Mouse (Mus musculus) MEL (cell line): Measurements from ENCODE around the gene Vmn1r16. TPM values are rescaled to one million over a fixed set of nuclear protein-coding genes. Genes with fewer than 3 reads are reported as not detected.

Source experiments
- DNase-seq: peaks from one replicate; pipeline ENCODE4 v3.0.0; 2011; ENCODE audit warnings: low read depth, low spot score
- H3K27ac ChIP-seq: 2 replicates; pipeline ENCODE4 v1.5.1; 2012; ENCODE audit warnings: low read depth, mild to moderate bottlenecking, control low read depth, low read length, moderate library complexity; ENCODE audit not compliant: control insufficient read depth
- H3K27me3 ChIP-seq, 2 experiments: fragments of 150-350 bp in 1 of 2; sonication (generic) in 1 of 2; 2 replicates each; pipeline ENCODE4 v1.6.1; 2012; ENCODE audit warnings: low read length in 2 of 2, mild to moderate bottlenecking in 2 of 2, improper control_type of control experiment in 1 of 2, moderate library complexity in 1 of 2; ENCODE audit not compliant: insufficient read depth in 2 of 2, control insufficient read depth in 1 of 2
- H3K36me3 ChIP-seq, 2 experiments: 2 replicates each; pipeline ENCODE4 v1.6.1; 2012 to 2014; ENCODE audit warnings: low read length in 2 of 2, improper control_type of control experiment in 1 of 2, inconsistent platforms in 1 of 2, mild to moderate bottlenecking in 1 of 2; ENCODE audit not compliant: insufficient read depth in 2 of 2, control insufficient read depth in 1 of 2
- H3K4me1 ChIP-seq, 2 experiments: fragments of 150-350 bp in 1 of 2; sonication (generic) in 1 of 2; 2 replicates each; pipeline ENCODE4 v1.6.1; 2012; ENCODE audit warnings: low read length in 2 of 2, improper control_type of control experiment in 1 of 2, mild to moderate bottlenecking in 1 of 2; ENCODE audit not compliant: insufficient read depth in 2 of 2, control insufficient read depth in 1 of 2
- H3K4me3 ChIP-seq, 2 experiments: fragments of 150-350 bp in 1 of 2; sonication (generic) in 1 of 2; 2 replicates each; pipeline ENCODE4 v1.5.1; 2012; ENCODE audit warnings: low read depth in 2 of 2, low read length in 2 of 2, mild to moderate bottlenecking in 2 of 2, moderate library complexity in 2 of 2, control low read depth in 1 of 2, improper control_type of control experiment in 1 of 2; ENCODE audit not compliant: control insufficient read depth in 1 of 2, insufficient read depth in 1 of 2
- H3K79me2 ChIP-seq: 2 replicates; pipeline ENCODE4 v1.6.1; 2012; ENCODE audit warnings: mild to moderate bottlenecking, low read length, moderate library complexity; ENCODE audit not compliant: control insufficient read depth, poor library complexity, insufficient read depth
- H3K9ac ChIP-seq: 2 replicates; pipeline ENCODE4 v1.6.1; 2012; ENCODE audit warnings: low read depth, mild to moderate bottlenecking, control low read depth, low read length, moderate library complexity; ENCODE audit not compliant: control insufficient read depth, poor library complexity, severe bottlenecking
- H3K9me3 ChIP-seq: fragments of 150-350 bp; sonication (generic); replicated peaks from 2 replicates; pipeline ENCODE4 v1.6.1; 2012; ENCODE audit warnings: mild to moderate bottlenecking, low read length, improper control_type of control experiment, moderate library complexity; ENCODE audit not compliant: insufficient read depth
- CHD2 ChIP-seq: IDR thresholded peaks from 2 replicates; pipeline ENCODE4 v1.6.1; 2011; ENCODE audit warnings: low read length, improper control_type of control experiment
- ELF1 ChIP-seq: IDR thresholded peaks from 2 replicates; pipeline ENCODE4 v1.6.1; 2014; ENCODE audit warnings: low read depth, mild to moderate bottlenecking, inconsistent platforms, low read length, improper control_type of control experiment, moderate library complexity
- EP300 ChIP-seq, 2 experiments: IDR thresholded peaks; 2 replicates each; pipeline ENCODE4 v1.6.1; 2011; ENCODE audit warnings: improper control_type of control experiment in 2 of 2, low read length in 2 of 2, low read depth in 1 of 2, mild to moderate bottlenecking in 1 of 2
- ETS1 ChIP-seq: IDR thresholded peaks from 2 replicates; pipeline ENCODE4 v1.6.1; 2012; ENCODE audit warnings: low read depth, mild to moderate bottlenecking, inconsistent platforms, low read length, improper control_type of control experiment, moderate library complexity
- GATA1 ChIP-seq: IDR thresholded peaks from 2 replicates; pipeline ENCODE4 v1.6.1; 2011; ENCODE audit warnings: low read depth, low read length, improper control_type of control experiment
- HCFC1 ChIP-seq: IDR thresholded peaks from 2 replicates; pipeline ENCODE4 v1.6.1; 2012; ENCODE audit warnings: low read depth, mild to moderate bottlenecking, inconsistent platforms, low read length, improper control_type of control experiment, moderate library complexity
- JUND ChIP-seq: IDR thresholded peaks from 2 replicates; pipeline ENCODE4 v1.6.1; 2011; ENCODE audit warnings: low read depth, mild to moderate bottlenecking, improper control_type of control experiment, low read length
- KAT2A ChIP-seq: conservative IDR thresholded peaks from 2 replicates; pipeline ENCODE4 v1.6.1; 2012; ENCODE audit warnings: low read depth, low read length, improper control_type of control experiment, inconsistent platforms
- MAX ChIP-seq: IDR thresholded peaks from 2 replicates; pipeline ENCODE4 v1.6.1; 2011; ENCODE audit warnings: low read length, improper control_type of control experiment
- MYB ChIP-seq: IDR thresholded peaks from 2 replicates; pipeline ENCODE4 v1.6.1; 2011; ENCODE audit warnings: mild to moderate bottlenecking, low read depth, low read length, improper control_type of control experiment
- MYC ChIP-seq: IDR thresholded peaks from 2 replicates; pipeline ENCODE4 v1.6.1; 2011; ENCODE audit warnings: low read depth, mild to moderate bottlenecking, low read length, improper control_type of control experiment, moderate library complexity
- NELFE ChIP-seq: IDR thresholded peaks from 2 replicates; pipeline ENCODE4 v1.6.1; 2011; ENCODE audit warnings: low read depth, low read length, improper control_type of control experiment
- NRF1 ChIP-seq: IDR thresholded peaks from 2 replicates; pipeline ENCODE4 v1.6.1; 2014; ENCODE audit warnings: low read depth, mild to moderate bottlenecking, inconsistent platforms, low read length, improper control_type of control experiment, moderate library complexity; ENCODE audit not compliant: poor library complexity, insufficient read depth, severe bottlenecking
- POLR2A ChIP-seq, 2 experiments: IDR thresholded peaks; 2 replicates each; pipeline ENCODE4 v1.6.1; 2011 to 2012; ENCODE audit warnings: low read length in 2 of 2, mild to moderate bottlenecking in 2 of 2, control low read depth in 1 of 2, improper control_type of control experiment in 1 of 2, low read depth in 1 of 2, moderate library complexity in 1 of 2; ENCODE audit not compliant: control insufficient read depth in 1 of 2, insufficient read depth in 1 of 2, poor library complexity in 1 of 2
- POLR2AphosphoS2 ChIP-seq: IDR thresholded peaks from 2 replicates; pipeline ENCODE4 v1.6.1; 2011; ENCODE audit warnings: low read length, improper control_type of control experiment
- POLR2AphosphoS5 ChIP-seq: IDR thresholded peaks from 2 replicates; pipeline ENCODE4 v1.6.1; 2012; ENCODE audit warnings: low read depth, borderline replicate concordance, mild to moderate bottlenecking, inconsistent platforms, low read length, moderate library complexity, mixed read lengths
- RAD21 ChIP-seq: IDR thresholded peaks from 2 replicates; pipeline ENCODE4 v1.6.1; 2011; ENCODE audit warnings: mild to moderate bottlenecking, low read depth, low read length, improper control_type of control experiment
- SMC3 ChIP-seq: IDR thresholded peaks from 2 replicates; pipeline ENCODE4 v1.6.1; 2011; ENCODE audit warnings: low read depth, low read length, improper control_type of control experiment
- TAL1 ChIP-seq: IDR thresholded peaks from 2 replicates; pipeline ENCODE4 v1.6.1; 2012; ENCODE audit warnings: mild to moderate bottlenecking, inconsistent platforms, low read length, moderate library complexity, mixed read lengths
- TBP ChIP-seq: IDR thresholded peaks from 2 replicates; pipeline ENCODE4 v1.8.0; 2011; ENCODE audit warnings: low read depth, low read length, improper control_type of control experiment
- USF2 ChIP-seq, 2 experiments: IDR thresholded peaks; 2 replicates each; pipeline ENCODE4 v1.6.1; 2011 to 2012; ENCODE audit warnings: improper control_type of control experiment in 2 of 2, low read length in 2 of 2, borderline replicate concordance in 1 of 2, inconsistent platforms in 1 of 2, low read depth in 1 of 2, mild to moderate bottlenecking in 1 of 2; ENCODE audit not compliant: insufficient read depth in 1 of 2
- polyA plus RNA-seq, 2 experiments: library from polyadenylated mRNA; stranded (reverse) in 1 of 2; unstranded in 1 of 2; fragments of >175 nt in 1 of 2; fragments of >200 nt in 1 of 2; gene quantifications; 2 replicates each; pipeline versions ENCODE4 v1.2.1 to v1.2.4; 2012; ENCODE audit warnings: low replicate concordance in 2 of 2, low read depth in 1 of 2; ENCODE audit not compliant: insufficient read length in 2 of 2, insufficient read depth in 1 of 2, missing spikeins in 1 of 2
- total RNA-seq: library from RNA; depleted of rRNA; stranded (reverse); fragments of 300-350 nt; gene quantifications from 2 replicates; pipeline ENCODE4 v1.2.3, GENCODE M21; 2012

Vmn1r16 gene
- total and polyA plus RNA-seq, 3 experiments, result not detected

GRCm38 (mm10) chr6:57326176-57326575 is 3.1 kb downstream of the Vmn1r16 start:
- no peak for DNase-seq
- Histone ChIP-seq H3K9me3 (no peaks in the 10 kb centered on the region), H3K4me1 (no peaks in the 10 kb centered on the region), H3K79me2 (no peaks in the 10 kb centered on the region), H3K4me3 (no peak overlapping the region), H3K9ac (no peak overlapping the region), H3K27ac (no peak overlapping the region), H3K36me3 (no peaks in the 10 kb centered on the region), H3K27me3 (no peaks in the 10 kb centered on the region)
- TF ChIP-seq EP300 (IDR thresholded peaks at IDR 0.05; ENCODE audit: low read depth in 1 of 2, low read length in 2 of 2), result no peak
- no peak for TF ChIP-seq NRF1
- TF ChIP-seq POLR2AphosphoS5, result no peak
- no peak for TF ChIP-seq TAL1
- no peak for TF ChIP-seq ELF1
- no peak for TF ChIP-seq USF2 (IDR thresholded peaks at IDR 0.05; ENCODE audit: borderline replicate concordance in 1 of 2, insufficient read depth in 1 of 2, low read depth in 1 of 2, low read length in 2 of 2)
- TF ChIP-seq POLR2AphosphoS2, result no peak
- TF ChIP-seq JUND, result no peak
- no peak for TF ChIP-seq MAX
- TF ChIP-seq TBP, result no peak
- no peak for TF ChIP-seq RAD21
- no peak for TF ChIP-seq ETS1
- TF ChIP-seq MYB, result no peak
- TF ChIP-seq MYC, result no peak
- TF ChIP-seq HCFC1, result no peak
- no peak for TF ChIP-seq GATA1

GRCm38 (mm10) chr6:57278952-57279351 is 50.3 kb downstream of the Vmn1r16 start:
- H3K4me1 ChIP-seq, result no peaks in the 10 kb centered on the region
- no peaks in the 10 kb centered on the region for H3K9me3 ChIP-seq
- DNase-seq, result no peak
- H3K36me3 ChIP-seq, result no peaks in the 10 kb centered on the region
- H3K27ac ChIP-seq, result no peak overlapping the region
- no peak for TF ChIP-seq EP300 (IDR thresholded peaks at IDR 0.05; ENCODE audit: low read depth in 1 of 2, low read length in 2 of 2)
- no peak overlapping the region for H3K9ac ChIP-seq
- no peaks in the 10 kb centered on the region for H3K79me2 ChIP-seq
- H3K4me3 ChIP-seq, result no peak overlapping the region
- H3K27me3 ChIP-seq, result no peaks in the 10 kb centered on the region

- Histone ChIP-seq H3K9ac (no peak overlapping the region), H3K27ac (no peak overlapping the region), H3K4me1 (no peaks in the 10 kb centered on the region), H3K9me3 (no peaks in the 10 kb centered on the region), H3K27me3 (no peaks in the 10 kb centered on the region)
- TF ChIP-seq JUND, result no peak
- no peak for TF ChIP-seq GATA1
- no peak for TF ChIP-seq KAT2A
- no peak for TF ChIP-seq POLR2A (IDR thresholded peaks at IDR 0.05; ENCODE audit: control insufficient read depth in 1 of 2, insufficient read depth in 1 of 2, low read depth in 1 of 2, low read length in 2 of 2, poor library complexity in 1 of 2)
- TF ChIP-seq SMC3, result no peak
- TF ChIP-seq EP300 (IDR thresholded peaks at IDR 0.05; ENCODE audit: low read depth in 1 of 2, low read length in 2 of 2), result no peak
- no peak for TF ChIP-seq NELFE
- TF ChIP-seq CHD2, result no peak
- TF ChIP-seq ETS1, result no peak
- TF ChIP-seq HCFC1, result no peak
- TF ChIP-seq TBP, result no peak
- TF ChIP-seq, all 39 proteins: peak for 0
- no peak for DNase-seq
- Histone ChIP-seq H3K36me3 (no peaks in the 10 kb centered on the region), H3K79me2 (no peaks in the 10 kb centered on the region), H3K4me3 (no peak overlapping the region)
Measured at GRCm38 (mm10) chr6:57272517-57272916, 56.8 kb downstream of the Vmn1r16 start.
